Mouse (Mus musculus): ENCODE data around the gene Ccdc47. TPM values are rescaled to one million over a fixed set of nuclear protein-coding genes. Genes with fewer than 3 reads are reported as not detected.

The Ccdc47 gene
- 267 TPM for polyA plus RNA-seq (2014; fragmentation: Illumina TruSeq; extraction: RNeasy Lipid Tissue Mini Kit (QIAGEN cat#74804); ENCODE audit: low read depth, low replicate concordance)

GRCm38 (mm10) chr11:106215927-106216729 is at the start of gene Ccdc47:
Gene Ccdc47, minus strand, starts transcription at chr11:106216344.

GRCm38 (mm10) chr11:106255685-106256451 is 39.7 kb upstream of the Ccdc47 start, which contains the start of the genes Ftsj3 and Psmc5:
Gene Ftsj3, minus strand, starts transcription at chr11:106256079.
Gene Psmc5, plus strand, starts transcription at chr11:106256154.

GRCm38 (mm10) chr11:106216730-106217490 is 766 bp upstream of the Ccdc47 start, which contains the start of gene Ddx42:
Gene Ddx42, plus strand, starts transcription at chr11:106216926.

GRCm38 (mm10) chr11:106202123-106202465 is 14.1 kb downstream of the Ccdc47 start, which contains the start of gene Strada:
Gene Strada, minus strand, starts transcription at chr11:106202168.

GRCm38 (mm10) chr11:106160841-106161721 is 55.1 kb downstream of the Ccdc47 start, which contains the start of the genes Gm10840 and Limd2:
Gene Gm10840, plus strand, starts transcription at chr11:106160850.
Gene Limd2, minus strand, starts transcription at chr11:106160860.

Other genes starting within 250 kb of the Ccdc47 start
- gene Ace, start 248.4 kb downstream of the Ccdc47 start, polyA plus RNA-seq (2014; fragmentation: Illumina TruSeq; extraction: RNeasy Lipid Tissue Mini Kit (QIAGEN cat#74804); ENCODE audit: low read depth, low replicate concordance): 4.3 TPM
- gene Ace3, start 221.7 kb downstream of the Ccdc47 start, polyA plus RNA-seq (2014; fragmentation: Illumina TruSeq; extraction: RNeasy Lipid Tissue Mini Kit (QIAGEN cat#74804); ENCODE audit: low read depth, low replicate concordance): not detected
- not detected for gene Kcnh6, start 208.2 kb downstream of the Ccdc47 start, polyA plus RNA-seq (2014; fragmentation: Illumina TruSeq; extraction: RNeasy Lipid Tissue Mini Kit (QIAGEN cat#74804); ENCODE audit: low read depth, low replicate concordance)
- gene Dcaf7, start 179.5 kb downstream of the Ccdc47 start, polyA plus RNA-seq (2014; fragmentation: Illumina TruSeq; extraction: RNeasy Lipid Tissue Mini Kit (QIAGEN cat#74804); ENCODE audit: low read depth, low replicate concordance): 43.0 TPM
- 15.1 TPM for gene Taco1, start 150.3 kb downstream of the Ccdc47 start, polyA plus RNA-seq (2014; fragmentation: Illumina TruSeq; extraction: RNeasy Lipid Tissue Mini Kit (QIAGEN cat#74804); ENCODE audit: low read depth, low replicate concordance)
- 9.6 TPM for gene Map3k3, start 131.7 kb downstream of the Ccdc47 start, polyA plus RNA-seq (2014; fragmentation: Illumina TruSeq; extraction: RNeasy Lipid Tissue Mini Kit (QIAGEN cat#74804); ENCODE audit: low read depth, low replicate concordance)
- not detected for gene Gm10840, start 55.5 kb downstream of the Ccdc47 start, polyA plus RNA-seq (2014; fragmentation: Illumina TruSeq; extraction: RNeasy Lipid Tissue Mini Kit (QIAGEN cat#74804); ENCODE audit: low read depth, low replicate concordance)
- gene Limd2, start 55.5 kb downstream of the Ccdc47 start, polyA plus RNA-seq (2014; fragmentation: Illumina TruSeq; extraction: RNeasy Lipid Tissue Mini Kit (QIAGEN cat#74804); ENCODE audit: low read depth, low replicate concordance): 2.2 TPM
- gene Strada, start 14.2 kb downstream of the Ccdc47 start, polyA plus RNA-seq (2014; fragmentation: Illumina TruSeq; extraction: RNeasy Lipid Tissue Mini Kit (QIAGEN cat#74804); ENCODE audit: low read depth, low replicate concordance): 8.9 TPM
- gene Ddx42, start 582 bp upstream of the Ccdc47 start, polyA plus RNA-seq (2014; fragmentation: Illumina TruSeq; extraction: RNeasy Lipid Tissue Mini Kit (QIAGEN cat#74804); ENCODE audit: low read depth, low replicate concordance): 65.4 TPM
- gene Ftsj3, start 39.7 kb upstream of the Ccdc47 start, polyA plus RNA-seq (2014; fragmentation: Illumina TruSeq; extraction: RNeasy Lipid Tissue Mini Kit (QIAGEN cat#74804); ENCODE audit: low read depth, low replicate concordance): 20.9 TPM
- 33.4 TPM for gene Psmc5, start 39.8 kb upstream of the Ccdc47 start, polyA plus RNA-seq (2014; fragmentation: Illumina TruSeq; extraction: RNeasy Lipid Tissue Mini Kit (QIAGEN cat#74804); ENCODE audit: low read depth, low replicate concordance)
- gene Smarcd2, start 56.6 kb upstream of the Ccdc47 start, polyA plus RNA-seq (2014; fragmentation: Illumina TruSeq; extraction: RNeasy Lipid Tissue Mini Kit (QIAGEN cat#74804); ENCODE audit: low read depth, low replicate concordance): 13.2 TPM
- gene Tcam1, start 60.3 kb upstream of the Ccdc47 start, polyA plus RNA-seq (2014; fragmentation: Illumina TruSeq; extraction: RNeasy Lipid Tissue Mini Kit (QIAGEN cat#74804); ENCODE audit: low read depth, low replicate concordance): not detected
- gene Gh, start 85.5 kb upstream of the Ccdc47 start, polyA plus RNA-seq (2014; fragmentation: Illumina TruSeq; extraction: RNeasy Lipid Tissue Mini Kit (QIAGEN cat#74804); ENCODE audit: low read depth, low replicate concordance): not detected
- not detected for gene Cd79b, start 98.4 kb upstream of the Ccdc47 start, polyA plus RNA-seq (2014; fragmentation: Illumina TruSeq; extraction: RNeasy Lipid Tissue Mini Kit (QIAGEN cat#74804); ENCODE audit: low read depth, low replicate concordance)
- 0.23 TPM for gene Scn4a, start 136.9 kb upstream of the Ccdc47 start, polyA plus RNA-seq (2014; fragmentation: Illumina TruSeq; extraction: RNeasy Lipid Tissue Mini Kit (QIAGEN cat#74804); ENCODE audit: low read depth, low replicate concordance)
- gene Prr29, start 149.1 kb upstream of the Ccdc47 start, polyA plus RNA-seq (2014; fragmentation: Illumina TruSeq; extraction: RNeasy Lipid Tissue Mini Kit (QIAGEN cat#74804); ENCODE audit: low read depth, low replicate concordance): not detected
- gene Icam2, start 171.7 kb upstream of the Ccdc47 start, polyA plus RNA-seq (2014; fragmentation: Illumina TruSeq; extraction: RNeasy Lipid Tissue Mini Kit (QIAGEN cat#74804); ENCODE audit: low read depth, low replicate concordance): 6.2 TPM